Mouse (Mus musculus) monocyte, adult 5-6 weeks (primary cell): ENCODE data around the gene Abca8a. TPM values are rescaled to one million over a fixed set of nuclear protein-coding genes. Genes with fewer than 3 reads are reported as not detected.
"Not testable (repeated sequence)": the region's sequence is repeated elsewhere in the genome, so short reads cannot be mapped to it uniquely, and the experiment has no call there.

Source experiments
- ATAC-seq: fragments of 153-309, 156-312 bp; replicated peaks from 2 replicates; pipeline ENCODE4 v1.8.0; 2017; ENCODE audit warnings: mild to moderate bottlenecking; ENCODE audit not compliant: low TSS enrichment, insufficient number of reproducible peaks, severe bottlenecking, poor library complexity, low FRiP score
- total RNA-seq: library from RNA; stranded (forward); fragments of 200-1000, 200-491, 200-594 nt; gene quantifications from 3 replicates; pipeline ENCODE4 v1.2.3, GENCODE M21; 2017

Gene Abca8a
- total RNA-seq, 1 experiment from 2014 or later = not detected

DNA sequence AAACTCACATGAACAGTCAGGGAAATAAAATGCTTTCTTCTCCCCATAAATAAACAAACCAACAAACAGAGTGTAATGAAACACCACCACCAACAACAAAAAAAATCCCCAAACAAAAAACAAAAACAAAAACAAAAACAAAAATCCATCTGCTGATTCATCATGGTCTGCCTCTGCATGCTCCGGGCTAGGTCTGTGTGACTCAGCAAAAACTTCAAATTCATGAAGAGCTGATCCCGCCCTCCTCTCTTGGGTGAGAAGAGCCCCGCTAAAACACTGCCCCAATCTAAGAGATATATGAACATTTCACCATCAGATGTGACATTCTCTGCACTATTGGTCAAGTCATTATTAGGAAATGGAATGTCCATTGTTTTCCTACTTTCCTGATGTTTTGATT lies 104.5 kb downstream of the Abca8a start:
- no peak for ATAC-seq

GRCm38 (mm10) chr11:109990256-109990655 lies 105.5 kb downstream of the Abca8a start:
- no peak for ATAC-seq

DNA sequence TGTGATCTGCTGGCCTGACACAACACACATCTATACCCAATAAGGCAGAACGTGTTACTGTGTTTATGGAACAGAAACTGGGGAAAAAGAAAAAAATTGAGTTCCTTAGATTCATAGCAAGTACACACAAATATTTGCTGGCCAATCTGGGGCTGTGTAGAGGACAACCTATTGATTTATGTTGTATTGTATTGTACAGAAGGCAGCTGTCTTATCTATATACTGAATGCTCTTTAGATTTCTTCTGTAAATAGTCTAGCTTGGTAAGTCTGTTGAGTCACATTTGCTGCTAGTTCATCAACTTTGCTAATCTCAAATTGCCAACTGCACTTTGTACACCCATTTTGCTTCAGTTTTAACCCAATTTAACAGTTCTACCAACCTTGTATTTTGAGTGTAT lies 107.6 kb downstream of the Abca8a start:
- ATAC-seq = no peak

DNA sequence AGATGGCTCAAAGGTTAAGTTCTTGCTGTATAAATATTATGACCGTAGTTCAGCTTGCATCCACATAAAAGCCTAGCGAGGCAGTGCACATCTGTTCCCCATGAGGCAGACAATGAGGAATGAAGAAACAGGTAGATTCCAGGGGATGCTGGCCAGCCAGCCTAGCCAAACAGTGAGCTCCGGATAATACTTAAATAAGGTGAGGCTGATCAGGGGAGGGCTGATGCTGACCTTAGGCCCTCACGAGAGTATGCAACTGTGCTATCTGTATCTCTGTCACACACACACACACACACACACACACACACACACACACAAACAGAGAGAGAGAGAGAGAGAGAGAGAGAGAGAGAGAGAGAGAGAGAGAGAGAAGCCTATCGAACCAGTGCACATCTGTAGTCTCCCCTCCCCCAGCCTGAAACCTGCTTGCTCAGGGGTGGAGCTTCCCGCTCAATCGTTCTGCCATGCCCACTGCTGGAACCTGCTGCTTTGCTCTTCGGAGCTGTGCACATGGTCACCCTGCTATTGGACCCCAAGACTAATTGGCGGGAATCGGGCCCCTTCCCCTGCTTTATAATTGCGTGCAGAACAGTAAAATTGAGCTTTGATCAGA lies 108.2 kb downstream of the Abca8a start:
- not testable (repeated sequence) for ATAC-seq

GRCm38 (mm10) chr11:109981872-109982271 lies 113.9 kb downstream of the Abca8a start:
- no peak for ATAC-seq

Other genes with a start within 250 kb of the Abca8a start
- 0.19 to 0.48 TPM (median 0.32 TPM) in 3 replicates for gene Abca8b, start 100.1 kb downstream of the Abca8a start, total RNA-seq
- gene Abca9, start 72.2 kb upstream of the Abca8a start, total RNA-seq = 20.2 to 26.0 TPM (median 23.9 TPM) in 3 replicates
- 1.0 to 2.4 TPM (median 1.2 TPM) in 3 replicates for gene Abca6, start 155.8 kb upstream of the Abca8a start, total RNA-seq
- 0.29 to 7.1 TPM (median 0.75 TPM) in 3 replicates for gene Abca5, start 241.7 kb upstream of the Abca8a start, total RNA-seq